Mouse (Mus musculus): ENCODE results near the gene Cnot6l.

Gene Cnot6l

DNA sequence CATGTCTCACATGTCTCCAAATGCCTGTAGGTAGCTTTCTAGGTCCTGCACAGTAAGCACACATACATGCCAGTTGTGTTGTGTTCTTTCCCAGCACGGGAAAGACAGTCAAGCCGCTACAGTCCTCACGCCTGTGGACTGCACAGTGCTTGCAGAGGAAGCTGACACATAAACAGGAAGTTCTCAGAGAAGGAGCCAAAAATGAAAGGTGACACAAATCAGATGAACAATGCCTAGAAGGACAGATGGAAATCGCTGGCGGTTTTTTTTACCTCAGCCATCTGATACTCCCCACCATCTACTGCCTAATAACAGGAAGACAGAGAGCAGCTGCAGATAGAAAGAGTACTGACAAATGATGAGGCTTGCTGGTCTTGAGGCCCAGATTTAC, at the start of gene Cnot6l:
Gene Cnot6l (minus strand): TSS at position 151 of the 391 bp plus-strand sequence.
- DNase-seq (ENCODE audit: low spot score) = no peak

DNA sequence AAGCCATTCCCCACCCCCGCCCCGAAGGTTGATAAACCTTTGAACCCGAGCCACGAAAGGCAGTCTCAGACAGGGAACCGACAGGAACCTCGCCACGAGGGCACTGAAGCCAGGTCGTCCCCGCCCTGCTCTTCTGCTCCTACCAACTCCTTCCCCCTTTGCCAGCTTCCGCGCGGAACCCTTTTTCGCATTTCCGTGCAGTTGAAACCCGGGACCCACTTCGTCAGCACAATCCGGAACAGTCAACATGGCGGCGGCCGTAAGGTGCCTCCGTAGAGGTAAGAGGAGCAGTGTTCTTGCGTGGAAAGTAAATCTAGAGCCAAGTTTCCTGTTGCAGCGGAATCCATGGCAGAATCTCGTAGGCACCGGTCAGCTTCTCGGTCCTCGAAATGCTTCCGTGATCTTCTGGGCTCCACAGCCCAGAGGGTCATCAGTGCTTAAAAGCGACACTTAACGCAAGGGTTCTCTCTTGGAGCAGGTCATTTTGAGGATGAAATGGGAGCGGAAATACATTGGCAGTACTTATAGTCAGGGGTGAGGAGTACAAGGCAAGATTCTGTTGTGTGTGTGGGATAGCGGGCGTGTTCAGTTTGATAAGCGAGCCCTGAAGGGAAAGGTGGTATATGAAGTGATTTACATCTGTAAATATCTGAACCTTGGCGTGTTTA, 46.1 kb upstream of the Cnot6l start:
- DNase-seq (ENCODE audit: low spot score) = peak; percentile 86

DNA sequence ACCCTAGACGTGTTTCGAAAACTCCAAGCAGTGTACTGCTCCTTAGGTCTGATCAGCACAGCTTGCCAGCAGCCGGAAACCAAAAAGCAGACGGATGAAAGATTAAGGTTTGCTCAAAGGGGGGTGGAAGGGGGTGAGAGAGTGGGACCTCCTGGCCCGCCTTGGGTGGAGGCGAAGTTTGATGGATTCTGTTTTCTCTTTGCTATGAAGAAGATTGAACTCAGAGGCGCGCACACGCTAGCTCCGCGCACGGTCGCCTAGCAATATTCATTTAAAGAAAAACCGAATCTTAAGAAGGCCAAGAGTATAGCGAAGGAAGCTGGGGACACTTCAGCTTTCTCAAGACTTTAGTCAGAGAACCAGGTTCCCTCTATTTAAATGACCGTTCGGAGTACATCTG, 45.5 kb upstream of the Cnot6l start, which contains the start of gene Mrpl1:
Gene Mrpl1 (plus strand): TSS at position 35 of the 400 bp plus-strand sequence.
- DNase-seq (ENCODE audit: low spot score) = peak; percentile 19

DNA sequence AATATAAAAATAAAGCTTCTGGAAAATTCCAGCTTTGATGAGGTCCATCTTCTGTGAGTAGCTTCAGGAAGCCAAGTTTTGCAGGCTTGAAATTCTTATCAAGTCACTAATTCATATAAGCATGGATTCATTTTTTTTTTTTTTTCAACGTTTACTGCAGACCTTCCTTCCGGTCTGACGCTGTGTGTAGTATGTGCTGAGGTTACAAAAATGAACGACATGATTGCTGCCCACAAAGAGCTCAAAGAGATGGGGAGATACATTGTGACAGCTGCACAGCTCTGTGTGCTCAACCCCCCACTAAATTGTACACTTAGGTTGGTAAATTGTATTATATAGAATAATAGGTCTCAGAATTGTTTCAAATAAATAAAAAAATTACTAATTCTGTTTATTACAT, 44.6 kb upstream of the Cnot6l start:
- no peak for DNase-seq (ENCODE audit: low spot score)

DNA sequence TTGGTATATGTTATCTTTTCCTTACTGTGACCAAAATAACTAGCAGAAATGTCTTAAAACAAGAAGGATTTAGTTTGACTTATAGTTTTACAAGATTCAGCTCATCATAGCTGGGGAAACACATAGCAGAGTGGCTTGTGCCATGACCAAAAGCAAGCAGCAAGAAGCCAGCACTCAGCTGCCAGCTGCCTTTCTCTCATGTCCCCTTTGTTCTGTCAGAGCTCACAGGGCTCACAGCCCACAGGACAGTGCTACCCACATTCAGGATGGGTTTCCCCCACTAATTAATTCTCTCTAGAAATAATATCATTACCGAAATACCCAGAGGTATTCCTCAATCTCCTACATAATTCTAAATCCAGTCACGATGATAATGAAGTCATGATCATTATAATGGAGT, 43.6 kb upstream of the Cnot6l start:
- DNase-seq (ENCODE audit: low spot score) = no peak

DNA sequence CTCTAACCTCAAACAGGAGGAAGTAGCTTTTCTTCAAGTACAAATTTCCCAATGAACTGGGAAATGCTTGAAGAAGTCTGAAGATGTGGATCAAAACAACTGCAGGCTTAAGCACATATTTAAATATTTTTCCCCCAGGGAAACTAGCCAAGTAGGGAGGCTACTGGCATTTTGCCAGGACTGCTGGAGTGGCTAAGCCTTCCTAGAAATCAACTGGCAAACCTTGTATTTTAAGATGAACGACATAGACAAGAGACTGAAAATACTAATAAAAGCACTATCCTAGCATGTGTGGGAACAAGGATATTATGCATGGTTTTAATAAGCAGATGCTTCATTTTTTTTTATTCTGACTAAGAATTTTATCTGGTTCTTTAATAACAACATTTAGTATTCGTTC, 42.9 kb upstream of the Cnot6l start:
- DNase-seq (ENCODE audit: low spot score) = peak; percentile 42

DNA sequence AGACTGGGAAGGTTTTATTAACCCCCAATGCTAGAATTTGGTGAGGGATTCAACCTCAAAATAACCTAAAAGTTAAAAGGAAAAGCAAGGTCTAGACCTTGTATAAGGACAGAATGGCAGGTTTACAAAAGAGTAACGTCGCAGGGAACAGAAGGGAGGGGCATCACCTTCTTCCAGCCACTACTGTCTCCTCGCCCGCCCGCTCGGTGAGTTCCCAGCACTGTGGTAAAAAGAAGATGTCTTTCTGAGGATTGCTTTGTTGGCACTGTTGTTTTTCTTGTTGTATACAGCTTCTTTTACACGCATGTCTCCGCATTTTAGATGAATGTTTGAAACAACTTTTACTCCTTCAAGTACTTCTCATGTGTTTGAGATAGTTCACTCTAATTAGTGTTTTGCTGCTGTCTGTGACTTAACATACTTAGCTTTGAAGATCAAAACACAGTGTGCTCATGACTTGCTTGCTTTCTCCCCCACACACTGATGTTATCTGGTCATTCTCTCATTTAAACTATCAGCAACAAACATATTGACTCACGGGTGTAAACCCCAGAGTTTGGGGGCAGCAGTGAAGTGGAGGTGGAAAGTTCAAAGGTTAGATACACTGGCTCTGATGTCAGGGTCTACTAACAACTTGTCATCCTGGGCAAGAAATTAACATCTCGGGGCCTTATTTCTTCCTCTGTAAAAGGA, 37.6 kb upstream of the Cnot6l start:
- DNase-seq (ENCODE audit: low spot score) = no peak

DNA sequence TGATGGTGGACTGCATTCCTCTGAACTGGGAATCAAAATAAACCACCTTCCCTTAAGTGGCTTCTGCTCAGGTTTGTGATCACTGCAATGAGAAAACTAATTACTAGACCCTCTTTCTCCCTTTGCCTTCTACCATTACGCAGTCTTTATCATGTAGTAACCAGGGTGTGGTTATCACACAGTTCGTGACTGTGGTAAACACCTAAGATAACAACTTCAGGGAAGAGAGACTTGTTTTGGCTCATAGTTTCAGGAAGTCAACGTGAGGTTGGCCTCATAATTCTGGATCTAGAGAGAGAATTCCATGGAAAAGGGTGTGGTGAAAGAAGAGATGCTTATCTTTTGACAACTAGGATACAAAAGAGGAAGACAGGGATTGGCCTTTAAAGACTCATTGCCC, 36.3 kb upstream of the Cnot6l start:
- no peak for DNase-seq (ENCODE audit: low spot score)

DNA sequence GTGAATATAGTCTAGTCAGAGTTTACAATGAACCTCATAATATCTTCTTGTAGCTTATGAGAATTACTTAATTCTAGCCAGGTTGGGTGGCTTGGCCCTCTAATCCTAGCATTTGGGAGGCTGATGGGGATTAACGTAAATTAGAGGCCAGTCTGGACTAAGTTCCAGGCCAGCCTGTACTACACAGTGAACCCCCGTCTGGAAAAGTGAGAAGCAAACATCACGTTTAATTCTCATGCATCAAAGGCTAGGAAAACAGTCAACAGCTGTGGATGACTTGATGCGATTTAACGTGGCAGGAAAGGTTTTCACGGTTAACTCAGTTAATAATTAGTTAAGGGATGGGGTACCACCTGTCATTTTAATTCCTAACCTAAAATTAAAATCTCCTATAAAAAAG, 34.3 kb upstream of the Cnot6l start:
- no peak for DNase-seq (ENCODE audit: low spot score)

DNA sequence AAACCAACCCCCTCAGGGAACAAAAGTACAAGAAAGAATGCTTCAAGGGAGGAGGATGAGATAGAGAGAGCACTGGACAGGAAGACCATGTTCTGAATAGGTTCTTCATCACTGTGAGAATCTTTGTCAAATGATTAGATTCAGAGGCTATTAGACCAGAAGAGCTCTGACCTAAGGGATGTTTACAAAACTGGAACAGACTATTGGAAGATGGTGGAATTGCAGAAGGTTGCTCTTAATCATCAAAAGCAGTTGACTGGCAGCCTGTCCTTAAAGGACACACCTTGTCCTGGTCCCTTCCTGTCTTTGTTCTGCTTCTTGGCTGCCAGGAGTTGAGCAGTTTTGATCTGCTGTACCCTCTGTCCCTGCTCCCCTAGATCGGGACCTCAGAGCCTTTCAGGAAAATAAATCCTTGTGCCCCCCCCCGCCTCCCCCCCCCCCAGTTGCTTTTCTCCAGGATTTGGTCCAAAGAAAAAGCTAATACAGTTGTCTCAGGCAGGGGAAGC, 32.6 kb upstream of the Cnot6l start:
- DNase-seq (ENCODE audit: low spot score) = no peak

DNA sequence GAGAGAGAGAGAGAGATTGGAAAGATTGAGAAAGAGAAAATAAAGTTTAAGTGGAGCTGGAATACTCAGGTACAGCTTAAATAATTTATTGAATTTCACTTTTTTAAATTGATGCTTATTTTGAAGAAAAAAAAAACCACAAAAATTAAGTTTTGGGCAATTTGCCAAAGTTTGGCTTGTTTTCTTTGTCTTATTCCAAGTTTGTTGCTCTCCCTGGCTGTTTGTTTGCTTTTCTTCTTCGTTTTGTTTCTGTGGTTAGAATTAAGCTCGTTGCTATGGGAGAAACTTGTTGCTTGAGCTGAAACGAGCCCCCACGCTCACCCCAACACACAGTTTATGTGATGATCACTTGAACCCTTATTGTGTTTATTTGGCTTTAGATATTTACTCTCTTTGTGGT, 27.3 kb upstream of the Cnot6l start:
- no peak for DNase-seq (ENCODE audit: low spot score)

DNA sequence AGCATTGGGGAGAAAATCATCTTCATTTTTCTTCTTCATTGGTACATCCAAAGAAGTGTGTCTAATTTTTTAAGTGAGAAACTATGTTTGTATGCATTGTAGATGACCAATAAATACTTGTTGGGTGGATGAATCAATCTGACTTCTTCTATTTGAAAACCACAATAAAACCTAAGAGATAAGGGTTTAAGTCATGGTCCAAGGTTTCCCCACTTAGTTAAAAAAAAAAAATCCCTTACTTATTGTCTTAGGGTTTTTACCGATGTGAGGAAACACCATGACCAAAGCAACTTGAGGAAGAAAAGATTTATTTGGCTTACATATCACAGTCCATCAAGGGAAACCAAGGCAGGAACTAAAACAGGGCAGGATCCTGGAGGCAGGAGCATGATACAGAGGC, 25.8 kb upstream of the Cnot6l start:
- no peak for DNase-seq (ENCODE audit: low spot score)

DNA sequence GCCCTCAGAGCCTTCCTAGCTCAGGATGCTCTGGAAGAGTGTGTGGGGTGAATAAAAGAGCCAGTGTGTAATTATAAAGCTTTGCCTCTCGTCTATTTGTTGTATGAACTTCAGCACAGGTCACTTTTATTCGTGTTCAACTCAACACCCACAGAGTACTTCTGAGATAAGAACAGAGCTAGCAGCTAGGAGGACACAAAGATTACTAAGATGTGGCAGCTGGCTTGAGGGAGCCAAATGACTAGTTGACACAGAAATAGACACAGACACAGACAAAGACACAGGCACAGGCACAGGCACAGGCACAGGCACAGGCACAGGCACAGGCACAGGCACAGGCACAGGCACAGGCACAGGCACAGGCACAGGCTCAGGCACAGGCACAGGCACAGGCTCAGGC, 20.0 kb upstream of the Cnot6l start:
- DNase-seq (ENCODE audit: low spot score) = no peak

DNA sequence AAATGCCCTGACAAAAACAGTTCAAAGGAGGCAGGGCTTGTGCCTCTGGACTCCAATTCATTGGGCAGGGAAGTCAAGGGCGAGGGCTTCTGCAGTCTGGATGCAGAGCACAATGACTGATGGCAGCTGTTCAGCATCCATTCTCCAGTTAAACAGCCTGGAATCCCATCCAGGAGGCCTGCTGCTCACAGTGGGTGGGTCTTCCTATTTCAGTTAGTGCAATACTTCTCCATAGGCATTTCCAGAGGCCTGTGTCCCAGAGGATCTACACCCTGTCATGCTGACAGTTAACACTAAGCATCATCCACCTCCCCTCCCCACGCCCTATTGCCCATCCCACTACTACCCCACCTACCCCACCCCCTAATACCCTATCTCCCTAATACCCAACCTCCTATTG, 19.2 kb upstream of the Cnot6l start:
- no peak for DNase-seq (ENCODE audit: low spot score)

DNA sequence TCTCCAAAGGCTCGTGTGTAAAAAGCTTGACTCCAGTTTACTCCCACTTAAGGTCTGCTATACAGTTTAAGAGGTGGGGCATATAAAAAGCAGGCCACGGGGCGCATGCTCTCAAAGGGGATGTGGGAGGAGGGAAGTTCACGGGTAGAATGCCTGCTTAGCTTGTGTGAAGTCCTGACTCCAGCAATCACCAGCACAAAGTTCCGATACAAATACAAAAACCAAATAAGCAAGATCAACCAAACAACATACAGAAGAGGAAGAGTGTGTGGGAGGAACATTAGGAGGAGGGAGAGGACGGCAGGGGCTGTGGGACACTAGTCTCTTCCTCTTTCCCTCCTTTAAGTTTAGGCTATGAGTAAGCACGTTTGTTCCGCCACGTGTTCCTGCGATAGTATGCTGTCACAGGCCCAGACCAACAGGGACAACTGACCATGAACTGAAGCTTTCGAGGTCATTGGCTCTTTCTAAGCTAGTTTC, 12.9 kb upstream of the Cnot6l start:
- DNase-seq (ENCODE audit: low spot score) = no peak

DNA sequence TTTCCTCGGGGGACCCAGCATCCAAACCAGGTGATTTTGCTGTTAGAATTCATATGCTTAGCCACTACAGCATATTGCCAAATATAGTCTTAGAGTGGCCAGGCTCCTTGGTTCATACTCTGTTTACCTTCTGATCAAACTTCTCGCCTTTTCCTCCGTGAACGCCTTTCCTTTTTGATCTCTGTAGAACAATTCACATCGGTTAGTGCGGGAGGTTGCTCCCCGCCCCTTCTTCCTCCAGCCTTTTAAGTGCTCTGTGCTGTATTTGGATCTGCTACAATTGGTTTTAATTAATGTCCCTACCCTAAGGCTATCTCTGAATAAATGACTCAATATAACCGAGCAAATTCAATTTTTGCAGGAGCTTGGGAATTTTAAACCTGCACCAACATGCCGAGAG, 12.2 kb upstream of the Cnot6l start:
- DNase-seq (ENCODE audit: low spot score) = no peak

DNA sequence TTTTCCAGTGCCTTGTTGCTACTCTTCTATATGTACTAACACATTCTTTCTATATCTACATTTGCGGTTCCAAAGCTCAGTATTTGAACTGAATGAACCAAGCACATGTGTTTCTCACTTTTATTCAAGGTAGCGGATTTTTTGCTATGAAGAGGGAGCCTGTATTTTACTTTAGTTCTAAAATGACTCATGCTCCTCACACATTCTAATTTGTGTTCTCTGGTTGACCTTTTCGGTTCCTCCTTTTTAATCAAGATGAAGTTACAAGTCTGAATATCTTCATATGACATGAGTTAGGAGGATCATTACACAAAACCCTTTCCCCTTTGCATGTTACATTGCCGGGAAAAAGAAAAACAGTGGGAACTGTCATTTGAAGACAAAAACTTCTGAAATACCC, 7.8 kb upstream of the Cnot6l start:
- DNase-seq (ENCODE audit: low spot score) = no peak

DNA sequence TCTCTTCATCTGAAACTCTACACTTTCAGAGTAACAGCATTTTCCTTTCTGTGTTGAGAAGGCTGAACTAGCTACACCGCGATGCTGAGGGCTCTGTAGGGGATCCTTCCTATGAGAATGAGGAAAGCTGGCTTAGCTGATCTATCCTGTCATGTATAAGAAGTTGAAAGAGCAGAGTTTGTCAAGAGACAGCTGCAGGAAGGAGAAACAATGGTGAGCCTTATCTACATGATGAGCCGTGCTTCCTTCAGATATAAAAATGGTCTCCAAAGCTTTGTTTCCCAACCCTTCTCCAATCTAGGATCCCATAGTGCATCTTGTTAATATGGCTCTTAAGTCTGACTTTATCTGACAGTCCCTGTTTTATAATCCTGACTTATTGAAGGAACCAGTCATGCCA, 6.5 kb upstream of the Cnot6l start:
- no peak for DNase-seq (ENCODE audit: low spot score)

DNA sequence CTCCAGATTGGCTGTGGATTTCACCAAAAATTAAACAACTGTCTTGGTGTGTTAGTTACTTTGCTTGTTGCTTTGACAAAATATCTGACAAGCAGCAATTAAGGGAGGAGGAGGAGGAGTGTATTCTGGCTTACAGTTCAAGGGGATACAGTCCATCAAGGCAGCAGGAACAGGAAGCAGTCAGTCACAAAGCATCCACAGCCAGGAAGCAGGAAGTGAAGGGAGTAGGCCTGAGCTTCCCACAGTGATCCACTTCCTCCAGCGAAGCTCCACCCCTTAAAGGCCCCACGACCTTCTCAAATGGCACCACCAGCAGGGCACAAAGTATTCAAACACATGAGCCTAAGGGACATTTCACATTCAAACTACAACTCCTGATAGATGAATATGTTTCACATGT, 2.8 kb upstream of the Cnot6l start:
- no peak for DNase-seq (ENCODE audit: low spot score)

DNA sequence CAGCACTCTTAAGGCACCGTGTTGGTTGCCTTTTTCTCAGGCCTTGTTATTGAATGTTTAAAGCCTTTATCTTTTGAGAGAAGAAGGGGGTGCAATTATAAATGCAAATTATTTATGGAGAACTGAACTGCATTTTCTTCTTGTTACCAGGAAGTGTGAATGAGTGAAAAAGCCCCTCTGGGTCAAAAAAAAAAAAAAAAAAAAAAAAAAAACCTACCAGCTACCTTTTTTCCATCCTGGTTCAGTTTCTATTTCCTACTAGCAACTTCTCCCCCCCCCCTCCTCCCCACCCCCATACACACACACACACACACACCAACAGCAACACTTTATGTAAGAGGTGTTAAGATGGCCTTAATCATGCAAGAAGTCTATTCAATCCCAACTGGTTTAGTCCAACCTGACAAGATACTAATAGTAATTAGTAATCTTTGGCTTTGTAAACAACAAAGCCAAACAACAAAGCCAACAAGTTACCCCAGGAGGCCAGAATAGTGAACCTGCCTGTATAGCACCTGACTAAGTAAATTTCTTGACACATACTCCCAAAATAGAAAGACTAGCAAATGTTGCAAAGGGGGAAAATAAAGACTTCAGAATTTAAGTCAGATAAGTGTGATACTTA, 463 bp downstream of the Cnot6l start:
- no peak for DNase-seq (ENCODE audit: low spot score)

DNA sequence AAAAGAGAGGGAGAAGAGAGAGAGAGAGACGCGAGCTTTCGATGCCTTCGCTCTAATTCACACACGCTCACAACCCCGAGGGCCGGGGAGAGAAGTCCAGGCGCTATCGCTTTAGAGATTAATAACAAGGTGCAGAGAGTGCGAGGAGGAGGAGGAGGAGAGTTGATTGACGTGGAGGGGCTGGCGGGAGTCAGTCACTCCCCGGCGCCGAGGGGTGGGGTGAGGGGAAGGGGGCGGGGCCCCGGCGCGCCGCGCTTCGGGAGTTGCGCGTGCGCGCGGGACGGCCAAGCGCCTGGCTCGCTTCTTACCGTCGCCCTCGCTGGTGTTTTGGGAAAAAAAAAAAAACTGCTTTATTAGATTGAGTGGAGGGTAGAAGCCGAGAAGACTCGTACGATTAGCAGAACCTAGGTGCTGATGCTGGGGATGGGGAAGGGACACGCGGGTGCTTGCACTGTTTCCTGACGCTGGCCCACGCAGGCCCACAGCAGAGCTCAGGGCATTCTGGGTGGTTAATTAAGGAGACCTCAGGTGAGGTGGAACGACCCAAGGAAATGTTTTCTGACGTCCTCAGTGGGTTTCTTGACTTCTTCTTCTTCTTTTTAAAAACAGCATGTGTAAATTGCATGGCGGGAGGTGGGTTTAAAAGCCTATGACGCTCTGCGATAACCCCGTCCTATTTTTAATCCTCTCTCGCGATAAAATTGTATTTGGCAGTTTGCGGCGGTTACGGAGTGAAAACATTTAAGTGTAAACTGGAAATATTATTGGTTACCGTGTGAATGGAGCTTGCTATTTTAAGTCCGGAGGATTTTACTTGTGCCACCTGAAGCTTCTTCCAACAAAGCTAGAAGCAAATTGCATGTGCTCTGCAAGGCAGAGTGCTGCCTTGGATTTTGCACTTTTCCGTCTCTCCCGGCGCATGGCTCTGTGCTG, 1.3 kb downstream of the Cnot6l start:
- DNase-seq (ENCODE audit: low spot score) = peak; percentile 76
